Mouse (Mus musculus) intestine, embryonic 14.5 days (tissue): Measurements from ENCODE around the gene Slc22a23. TPM values are rescaled to one million over a fixed set of nuclear protein-coding genes. Genes with fewer than 3 reads are reported as not detected.
A peak's percentile ranks its signal among the peaks of the same experiment; 100 is the strongest.
"Not testable (repeated sequence)": the region's sequence is repeated elsewhere in the genome, so short reads cannot be mapped to it uniquely, and the experiment has no call there.

Source experiments
- ATAC-seq: fragments of 200-750 bp; cut with Nextera tagmentation; replicated peaks from 2 replicates; pipeline ENCODE4 v1.8.0; 2017; ENCODE audit warnings: low read depth, moderate number of reproducible peaks, moderate TSS enrichment, moderate library complexity; ENCODE audit not compliant: low FRiP score, low TSS enrichment
- DNase-seq: peaks from one replicate; pipeline ENCODE4 v3.0.0-alpha.2; 2018; ENCODE audit warnings: low spot score
- H3K27ac ChIP-seq: fragments of 300-500 bp; sonication (generic); 2 replicates; pipeline ENCODE4 v1.5.1; 2014; ENCODE audit warnings: low read depth, mild to moderate bottlenecking, control low read depth
- H3K27me3 ChIP-seq: fragments of 300-500 bp; sonication (generic); replicated peaks from 2 replicates; pipeline ENCODE4 v1.6.1; 2014; ENCODE audit warnings: low read length, control low read depth; ENCODE audit not compliant: control insufficient read depth, insufficient read depth
- H3K36me3 ChIP-seq: fragments of 300-500 bp; sonication (generic); 2 replicates; pipeline ENCODE4 v1.6.1; 2014; ENCODE audit warnings: low read length, control low read depth; ENCODE audit not compliant: control insufficient read depth, insufficient read depth
- H3K4me1 ChIP-seq: fragments of 300-500 bp; sonication (generic); replicated peaks from 2 replicates; pipeline ENCODE4 v1.6.1; 2014; ENCODE audit warnings: low read length, control low read depth, mixed read lengths; ENCODE audit not compliant: control insufficient read depth, insufficient read depth
- H3K4me2 ChIP-seq: fragments of 300-500 bp; sonication (generic); 2 replicates; pipeline ENCODE4 v1.6.1; 2014; ENCODE audit warnings: low read length
- H3K4me3 ChIP-seq: fragments of 300-500 bp; sonication (generic); 2 replicates; pipeline ENCODE4 v1.5.1; 2014; ENCODE audit warnings: low read depth, low read length, control low read depth, mixed read lengths
- H3K9ac ChIP-seq: fragments of 300-500 bp; sonication (generic); 2 replicates; pipeline ENCODE4 v1.6.1; 2014; ENCODE audit warnings: mild to moderate bottlenecking, low read length
- H3K9me3 ChIP-seq: fragments of 300-500 bp; sonication (generic); 2 replicates; pipeline ENCODE4 v1.6.1; 2016; ENCODE audit warnings: low read length, control low read depth; ENCODE audit not compliant: control insufficient read depth
- WGBS: fragments of 180-500 bp; shearing (Covaris S2); extraction: QIAGEN DNeasy Blood & Tissue Kit; methylation state at CpG from one replicate; pipeline ENCODE4 v1.1.7; 2014; 5-methylcytosine and 5-hydroxymethylcytosine counted together
- polyA plus RNA-seq: library from polyadenylated mRNA; unstranded; fragments of >200 nt; fragmentation: Nextera tagmentation; extraction: Ambion mirVana; gene quantifications from 2 replicates; pipeline ENCODE4 v1.2.1, GENCODE M21; 2014

Gene Slc22a23
- polyA plus RNA-seq = 3.2 and 4.0 TPM in 2 replicates

- Histone ChIP-seq H3K4me1 (peaks cover 8% of the 10 kb centered on the region; the same call in 1 of the 2 replicates), H3K4me3 (peak within 1 kb of the TSS; percentile 62), H3K9ac (peak within 1 kb of the TSS; percentile 67), H3K27ac (0 out of 2 replicates have a peak within 1 kb of the TSS, but pooled peaks have one; percentile 11), H3K9me3 (no peaks in the 10 kb centered on the region), H3K4me2 (peak within 1 kb of the TSS; percentile 98), H3K36me3 (no peaks in the 10 kb centered on the region), H3K27me3 (peaks cover 46% of the 10 kb centered on the region)
- WGBS = 3% methylated on average over 53 of the region's 69 CpGs
- ATAC-seq (peak; percentile 78), DNase-seq (peak; percentile 79)
These were observed at the start of gene Slc22a23 for GRCm38 (mm10) chr13:34345128-34346085. Gene Slc22a23 (minus strand): TSS chr13:34345182.

GRCm38 (mm10) chr13:34394305-34394704, 49.3 kb upstream of the Slc22a23 start:
- H3K9ac ChIP-seq, H3K4me1 ChIP-seq, H3K36me3 ChIP-seq, H3K27ac ChIP-seq, H3K4me2 ChIP-seq, H3K27me3 ChIP-seq, ATAC-seq, H3K9me3 ChIP-seq, H3K4me3 ChIP-seq, DNase-seq: not testable (repeated sequence)
- 70% methylated on average over 8 of the region's 16 CpGs for WGBS

GRCm38 (mm10) chr13:34392376-34392775, 47.4 kb upstream of the Slc22a23 start:
- no peak for ATAC-seq
- Histone ChIP-seq H3K4me3 (no peak overlapping the region), H3K9ac (no peak overlapping the region), H3K27ac (no peak overlapping the region), H3K36me3 (no peaks in the 10 kb centered on the region), H3K9me3 (no peaks in the 10 kb centered on the region), H3K27me3 (no peaks in the 10 kb centered on the region), H3K4me2 (no peak overlapping the region), H3K4me1 (no peaks in the 10 kb centered on the region)
- WGBS = 50% methylated on average over 7 of the region's 7 CpGs
- DNase-seq = no peak

GRCm38 (mm10) chr13:34388219-34388618, 43.2 kb upstream of the Slc22a23 start:
- ATAC-seq (no peak), DNase-seq (no peak)
- Histone ChIP-seq H3K27me3 (no peaks in the 10 kb centered on the region), H3K36me3 (no peaks in the 10 kb centered on the region), H3K4me1 (no peaks in the 10 kb centered on the region), H3K4me2 (no peak overlapping the region), H3K4me3 (no peak overlapping the region), H3K9ac (no peak overlapping the region), H3K9me3 (no peaks in the 10 kb centered on the region), H3K27ac (no peak overlapping the region)
- WGBS = 78% methylated on average over 5 of the region's 5 CpGs

GRCm38 (mm10) chr13:34383416-34383815, 38.4 kb upstream of the Slc22a23 start:
- no peaks in the 10 kb centered on the region for H3K36me3 ChIP-seq
- no peak overlapping the region for H3K4me3 ChIP-seq
- no peak overlapping the region for H3K4me2 ChIP-seq
- no peak overlapping the region for H3K9ac ChIP-seq
- no peaks in the 10 kb centered on the region for H3K4me1 ChIP-seq
- H3K27me3 ChIP-seq = no peaks in the 10 kb centered on the region
- 45% methylated on average over 3 of the region's 3 CpGs for WGBS
- ATAC-seq = no peak
- H3K27ac ChIP-seq = no peak overlapping the region
- H3K9me3 ChIP-seq = no peaks in the 10 kb centered on the region
- DNase-seq = no peak

GRCm38 (mm10) chr13:34378926-34379325, 33.9 kb upstream of the Slc22a23 start:
- no peak overlapping the region for H3K27ac ChIP-seq
- WGBS = 84% methylated on average over 3 of the region's 3 CpGs

GRCm38 (mm10) chr13:34375145-34375544, 30.2 kb upstream of the Slc22a23 start:
- Histone ChIP-seq H3K4me3 (no peak overlapping the region), H3K36me3 (no peaks in the 10 kb centered on the region), H3K27ac (no peak overlapping the region), H3K4me1 (no peaks in the 10 kb centered on the region), H3K27me3 (no peaks in the 10 kb centered on the region), H3K9ac (no peak overlapping the region), H3K9me3 (no peaks in the 10 kb centered on the region), H3K4me2 (no peak overlapping the region)
- no peak for DNase-seq
- no peak for ATAC-seq
- WGBS = 82% methylated on average over 4 of the region's 4 CpGs

More at GRCm38 (mm10) chr13:34378926-34379325, 33.9 kb upstream of the Slc22a23 start:
- Histone ChIP-seq H3K9ac (no peak overlapping the region), H3K4me2 (no peak overlapping the region), H3K27me3 (no peaks in the 10 kb centered on the region), H3K9me3 (no peaks in the 10 kb centered on the region), H3K4me3 (no peak overlapping the region), H3K4me1 (no peaks in the 10 kb centered on the region), H3K36me3 (no peaks in the 10 kb centered on the region)
- ATAC-seq (no peak), DNase-seq (no peak)

- no peaks in the 10 kb centered on the region for H3K27me3 ChIP-seq
- H3K9me3 ChIP-seq = no peaks in the 10 kb centered on the region
- no peaks in the 10 kb centered on the region for H3K4me1 ChIP-seq
- H3K36me3 ChIP-seq = no peaks in the 10 kb centered on the region
- 92% methylated on average over 5 of the region's 5 CpGs for WGBS
- no peak overlapping the region for H3K27ac ChIP-seq
- H3K4me3 ChIP-seq = no peak overlapping the region
- ATAC-seq (no peak), DNase-seq (no peak)
- no peak overlapping the region for H3K9ac ChIP-seq
- no peak overlapping the region for H3K4me2 ChIP-seq
These were observed 28.0 kb upstream of the Slc22a23 start for GRCm38 (mm10) chr13:34372870-34373478.
